Mouse (Mus musculus): ENCODE data around the gene Olfr837. TPM values are rescaled to one million over a fixed set of nuclear protein-coding genes. Genes with fewer than 3 reads are reported as not detected.
"Not testable (repeated sequence)": the region's sequence is repeated elsewhere in the genome, so short reads cannot be mapped to it uniquely, and the experiment has no call there.

Olfr837 gene
- not detected in 2 replicates for total RNA-seq (2014; fragmentation: Nextera tagmentation)
- not detected in 2 replicates for total RNA-seq (2017)

DNA sequence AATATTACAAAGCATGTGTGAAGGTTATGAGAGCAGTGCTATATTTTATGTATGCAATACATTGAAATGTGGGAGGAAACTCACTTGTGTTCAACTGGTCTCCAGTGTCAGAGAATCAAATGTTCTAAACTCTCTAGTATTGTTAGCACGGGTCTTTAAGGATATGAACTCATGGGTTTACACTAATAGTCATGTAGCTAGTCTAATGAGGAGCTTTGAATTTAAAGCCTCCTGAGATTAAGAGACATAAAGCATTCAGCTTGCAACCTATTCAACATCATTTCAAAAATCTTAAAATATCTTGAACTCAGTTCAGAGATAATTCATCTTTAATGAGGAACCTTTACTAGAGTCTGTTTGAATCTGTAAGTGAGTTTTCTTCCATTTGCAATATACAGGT lies at the start of gene Olfr837:
TSS of gene Olfr837 (plus strand) at position 301 of the 400 bp plus-strand sequence.
- ATAC-seq (replicated peaks; ENCODE audit: poor library complexity, severe bottlenecking), result no peak

DNA sequence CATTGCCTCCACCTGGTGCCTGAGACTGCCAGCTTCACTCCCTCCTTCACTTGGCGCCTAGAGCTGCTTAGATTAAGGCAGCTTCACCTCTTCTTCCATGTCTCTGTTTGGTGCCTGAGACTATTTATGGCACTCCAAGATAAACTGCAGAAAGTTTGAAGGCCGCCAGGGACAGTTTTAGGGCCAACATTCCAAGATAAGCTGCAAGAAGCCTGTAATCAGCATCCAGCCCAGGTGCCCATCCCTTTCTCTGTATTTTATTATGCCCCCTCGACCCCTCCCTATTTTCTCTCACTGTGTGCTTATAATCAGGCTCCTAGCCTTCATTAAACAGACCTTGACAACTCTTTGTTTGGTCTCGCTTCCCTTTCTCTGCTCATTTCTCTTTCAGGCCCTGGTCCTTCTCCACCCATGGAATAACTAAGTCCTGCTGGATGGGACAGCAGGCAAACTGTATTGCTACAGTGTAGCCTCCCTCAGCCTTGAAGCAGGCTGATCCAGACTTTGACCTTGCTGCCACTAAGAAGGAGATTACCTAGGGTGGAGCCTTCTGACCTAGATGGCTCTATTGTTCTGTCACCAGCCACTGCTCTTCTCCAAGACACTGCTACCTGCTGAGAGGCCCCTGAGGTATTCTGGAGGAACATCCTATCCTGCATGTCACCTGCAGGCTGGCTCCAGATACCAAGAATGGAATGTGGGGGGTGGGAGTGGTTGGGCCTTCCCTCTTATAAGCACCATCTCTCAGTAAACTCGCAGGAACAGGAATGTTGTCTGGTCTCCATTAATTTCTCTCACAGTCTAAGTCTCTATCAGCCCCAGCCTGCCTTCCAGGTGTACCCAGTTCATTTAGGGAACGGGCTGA lies 43.0 kb upstream of the Olfr837 start:
- not testable (repeated sequence) for ATAC-seq (replicated peaks; ENCODE audit: poor library complexity, severe bottlenecking)

DNA sequence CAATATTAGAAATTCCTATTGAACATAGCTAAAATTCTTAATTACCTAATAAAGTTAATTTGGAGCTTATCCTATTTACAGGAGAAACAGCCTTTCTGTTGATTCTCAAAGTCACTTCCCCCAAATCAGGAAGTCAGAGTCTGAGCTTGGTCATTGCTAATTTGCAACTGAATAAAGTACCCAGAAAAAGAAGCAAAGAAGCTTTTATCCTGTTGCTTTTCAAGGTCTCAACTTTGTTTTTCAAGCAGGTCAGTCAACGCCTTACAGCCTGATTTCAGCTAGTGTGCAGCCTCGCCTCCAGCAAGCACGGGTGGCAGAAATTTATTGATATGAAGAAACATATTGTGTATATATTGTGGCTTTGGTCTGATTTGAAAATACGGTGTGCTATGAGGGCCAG lies 38.8 kb upstream of the Olfr837 start:
- ATAC-seq (replicated peaks; ENCODE audit: poor library complexity, severe bottlenecking), result no peak

DNA sequence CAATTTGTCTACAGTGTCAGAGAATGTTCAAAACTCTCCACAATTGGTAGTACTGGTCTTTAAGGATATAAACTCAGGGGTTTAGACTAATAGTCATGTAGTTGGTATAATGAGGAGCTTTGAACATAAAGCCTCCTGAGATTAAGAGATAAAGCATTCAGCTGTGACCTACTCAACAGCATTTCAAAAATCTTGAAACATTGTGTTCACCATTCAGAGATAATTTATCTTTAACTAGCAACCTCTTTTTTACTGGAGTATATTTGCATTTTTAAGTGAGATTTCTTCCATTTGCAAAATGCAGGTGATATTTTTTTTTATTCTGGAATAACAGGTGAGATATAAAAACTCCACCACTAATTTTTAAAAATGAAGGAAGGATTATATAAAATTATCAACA lies 16.0 kb upstream of the Olfr837 start, which contains the start of gene Olfr836:
TSS of gene Olfr836 (plus strand) at position 301 of the 400 bp plus-strand sequence.
- ATAC-seq (replicated peaks; ENCODE audit: poor library complexity, severe bottlenecking), result no peak

DNA sequence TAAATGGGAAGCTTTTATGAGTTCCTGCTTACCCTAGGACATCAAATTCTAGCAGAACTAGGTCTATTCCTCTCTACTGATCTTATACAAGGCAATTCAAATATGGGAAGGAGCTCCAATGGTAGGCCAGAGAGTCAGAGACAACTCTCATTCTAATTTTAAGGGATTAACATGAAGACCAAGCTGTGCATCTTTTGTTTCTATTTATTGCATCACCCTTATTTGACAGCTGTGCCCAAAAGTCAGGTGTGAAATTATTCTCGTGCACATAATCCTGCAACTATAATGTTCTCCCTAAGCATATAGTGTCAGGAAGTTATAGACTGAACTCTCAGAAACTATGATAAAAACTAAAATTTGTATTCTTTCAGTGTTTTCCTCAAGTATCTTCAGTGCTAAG lies 41.1 kb downstream of the Olfr837 start, which contains the start of gene Olfr839-ps1:
TSS of gene Olfr839-ps1 (minus strand) at position 101 of the 400 bp plus-strand sequence.
- ATAC-seq (replicated peaks; ENCODE audit: poor library complexity, severe bottlenecking), result no peak

Other genes with a start within 250 kb of the Olfr837 start
- not detected in 2 replicates for gene Olfr832, start 199.2 kb upstream of the Olfr837 start, total RNA-seq (2014; fragmentation: Nextera tagmentation)
- gene Olfr832, start 199.2 kb upstream of the Olfr837 start, total RNA-seq (2017), result not detected in 2 replicates
- not detected in 2 replicates for gene Olfr834, start 148.3 kb upstream of the Olfr837 start, total RNA-seq (2014; fragmentation: Nextera tagmentation)
- not detected in 2 replicates for gene Olfr834, start 148.3 kb upstream of the Olfr837 start, total RNA-seq (2017)
- gene Olfr835, start 103.6 kb upstream of the Olfr837 start, total RNA-seq (2014; fragmentation: Nextera tagmentation), result not detected in 2 replicates
- gene Olfr835, start 103.6 kb upstream of the Olfr837 start, total RNA-seq (2017), result not detected in 2 replicates
- not detected in 2 replicates for gene Olfr836, start 15.9 kb upstream of the Olfr837 start, total RNA-seq (2014; fragmentation: Nextera tagmentation)
- not detected in 2 replicates for gene Olfr836, start 15.9 kb upstream of the Olfr837 start, total RNA-seq (2017)
- gene Olfr839-ps1, start 41.0 kb downstream of the Olfr837 start, total RNA-seq (2014; fragmentation: Nextera tagmentation), result not detected in 2 replicates
- gene Olfr839-ps1, start 41.0 kb downstream of the Olfr837 start, total RNA-seq (2017), result not detected in 2 replicates
- not detected in 2 replicates for gene Olfr843, start 115.7 kb downstream of the Olfr837 start, total RNA-seq (2014; fragmentation: Nextera tagmentation)
- gene Olfr843, start 115.7 kb downstream of the Olfr837 start, total RNA-seq (2017), result not detected in 2 replicates
- not detected in 2 replicates for gene Olfr844, start 180.0 kb downstream of the Olfr837 start, total RNA-seq (2014; fragmentation: Nextera tagmentation)
- not detected in 2 replicates for gene Olfr844, start 180.0 kb downstream of the Olfr837 start, total RNA-seq (2017)
- not detected in 2 replicates for gene Olfr845, start 200.1 kb downstream of the Olfr837 start, total RNA-seq (2014; fragmentation: Nextera tagmentation)
- not detected in 2 replicates for gene Olfr845, start 200.1 kb downstream of the Olfr837 start, total RNA-seq (2017)
- not detected in 2 replicates for gene Olfr846, start 227.7 kb downstream of the Olfr837 start, total RNA-seq (2014; fragmentation: Nextera tagmentation)
- not detected in 2 replicates for gene Olfr846, start 227.7 kb downstream of the Olfr837 start, total RNA-seq (2017)
- gene Olfr847, start 242.4 kb downstream of the Olfr837 start, total RNA-seq (2014; fragmentation: Nextera tagmentation), result not detected in 2 replicates
- not detected in 2 replicates for gene Olfr847, start 242.4 kb downstream of the Olfr837 start, total RNA-seq (2017)